7 mouse cellular contexts compared by ENCODE assay signal in genomic region chr2:32288371-32288931, GRCm38 (mm10). TPM values are rescaled to one million over a fixed set of nuclear protein-coding genes. Genes with fewer than 3 reads are reported as not detected.
A peak's percentile ranks its signal among the peaks of the same experiment; 100 is the strongest.
DNase-seq lines count a peak whose midpoint lies in the region; ATAC-seq and TF ChIP-seq lines count a peak whose summit lies in the region.

No protein-coding gene starts in this region.

- peak; percentile 13 for TF ChIP-seq POLR2A in embryonic fibroblast, embryonic 13.5 days (IDR thresholded peaks at IDR 0.05; ENCODE audit: low read depth, low read length)

- H3K9me3 ChIP-seq in intestine, postnatal 0 days (ENCODE audit: control insufficient read depth): no peaks in the 10 kb centered on the region
- H3K9me3 ChIP-seq in midbrain, embryonic 10.5 days (replicated peaks): no peaks in the 10 kb centered on the region

- 0 out of 2 replicates have a peak, but pooled peaks cover 11% of the 10 kb centered on the region for H3K4me1 ChIP-seq in embryonic fibroblast, embryonic 13.5 days (ENCODE audit: control insufficient read depth, insufficient read depth, low read length)
- H3K4me1 ChIP-seq in intestine, postnatal 0 days (replicated peaks; ENCODE audit: control insufficient read depth, insufficient read depth, low read length): no peaks in the 10 kb centered on the region
- peaks cover 23% of the 10 kb centered on the region for H3K4me1 ChIP-seq in midbrain, embryonic 10.5 days

- peak overlapping the region; percentile 72 for H3K4me2 ChIP-seq in intestine, postnatal 0 days (replicated peaks; ENCODE audit: low read depth)

- ATAC-seq in intestine, postnatal 0 days: peak; percentile 53

- peaks cover 20% of the 10 kb centered on the region for H3K36me3 ChIP-seq in intestine, postnatal 0 days (ENCODE audit: control insufficient read depth, insufficient read depth)
- peaks cover 37% of the 10 kb centered on the region for H3K36me3 ChIP-seq in midbrain, embryonic 10.5 days

- TF ChIP-seq CTCF in embryonic fibroblast, embryonic 13.5 days (IDR thresholded peaks at IDR 0.05; ENCODE audit: borderline replicate concordance, insufficient read depth, low read length): no peak
- TF ChIP-seq CTCF in intestine, postnatal 0 days (IDR thresholded peaks at IDR 0.05; ENCODE audit: low read depth): no peak

- DNase-seq in urinary bladder, postnatal 36 days (ENCODE audit: low spot score in 2 of 2): peak; percentile 16 to 26
- no peak for DNase-seq in urinary bladder, postnatal 25 days (ENCODE audit: low spot score)
- no peak for DNase-seq in midbrain, embryonic 10.5 days (ENCODE audit: low spot score)
- no peak for DNase-seq in thymus, postnatal 0 days (ENCODE audit: low spot score)
- DNase-seq in frontal cortex, postnatal 36 days (ENCODE audit: low spot score in 2 of 2): no peak

- no peaks in the 10 kb centered on the region for H3K27me3 ChIP-seq in intestine, postnatal 0 days (replicated peaks; ENCODE audit: control insufficient read depth, insufficient read depth, low read length)
- no peaks in the 10 kb centered on the region for H3K27me3 ChIP-seq in midbrain, embryonic 10.5 days (ENCODE audit: low read depth, poor library complexity, severe bottlenecking)

- WGBS in intestine, postnatal 0 days: under 1% methylated on average over 21 of the region's 29 CpGs
- 3% methylated on average over 29 of the region's 29 CpGs for WGBS in midbrain, embryonic 10.5 days

- H3K9ac ChIP-seq in intestine, postnatal 0 days (ENCODE audit: low read depth, low read length): peak overlapping the region; percentile 76

- H3K4me3 ChIP-seq in embryonic fibroblast, embryonic 13.5 days (ENCODE audit: insufficient read depth, low read length): peak overlapping the region; percentile 89
- H3K4me3 ChIP-seq in intestine, postnatal 0 days (ENCODE audit: low read depth, low read length): peak overlapping the region; percentile 80
- peak overlapping the region; percentile 100 for H3K4me3 ChIP-seq in midbrain, embryonic 10.5 days

- peak overlapping the region; percentile 27; the same call in 1 of the 2 replicates for H3K27ac ChIP-seq in embryonic fibroblast, embryonic 13.5 days (ENCODE audit: insufficient read depth, low read length)
- peak overlapping the region; percentile 61; the same call in 1 of the 2 replicates for H3K27ac ChIP-seq in intestine, postnatal 0 days (ENCODE audit: low read depth, low read length)
- H3K27ac ChIP-seq in midbrain, embryonic 10.5 days (replicated peaks): peak overlapping the region; percentile 95

RNA-seq across cellular contexts. Expression of gene Swi5, which starts 0.6 kb away (rescaled TPM):
- polyA plus RNA-seq in embryonic fibroblast, embryonic 13.5 days (2011; ENCODE audit: insufficient read length, low read depth, missing spikeins): 474 and 541 TPM in 2 replicates
- 255 and 271 TPM in 2 replicates for polyA plus RNA-seq in intestine, postnatal 0 days (2015; fragmentation: Nextera tagmentation; extraction: Ambion mirVana)
- polyA plus RNA-seq in midbrain, embryonic 10.5 days (2016; fragmentation: Nextera tagmentation; extraction: Ambion mirVana): 536 and 538 TPM in 2 replicates
- 429 and 466 TPM in 2 replicates for polyA plus RNA-seq in thymus, postnatal 0 days (2015; fragmentation: Nextera tagmentation; extraction: Ambion mirVana)

RNA-seq across cellular contexts. Expression of gene Golga2, which starts 1.3 kb away (rescaled TPM):
- 73.1 and 78.9 TPM in 2 replicates for polyA plus RNA-seq in embryonic fibroblast, embryonic 13.5 days (2011; ENCODE audit: insufficient read length, low read depth, missing spikeins)
- 15.2 and 18.1 TPM in 2 replicates for polyA plus RNA-seq in intestine, postnatal 0 days (2015; fragmentation: Nextera tagmentation; extraction: Ambion mirVana)
- 16.7 and 21.1 TPM in 2 replicates for polyA plus RNA-seq in midbrain, embryonic 10.5 days (2016; fragmentation: Nextera tagmentation; extraction: Ambion mirVana)
- polyA plus RNA-seq in thymus, postnatal 0 days (2015; fragmentation: Nextera tagmentation; extraction: Ambion mirVana): 11.6 and 15.4 TPM in 2 replicates

RNA-seq across cellular contexts. Expression of gene Uck1, which starts 28.5 kb away (rescaled TPM):
- 20.5 and 22.1 TPM in 2 replicates for polyA plus RNA-seq in embryonic fibroblast, embryonic 13.5 days (2011; ENCODE audit: insufficient read length, low read depth, missing spikeins)
- 74.1 and 80.0 TPM in 2 replicates for polyA plus RNA-seq in intestine, postnatal 0 days (2015; fragmentation: Nextera tagmentation; extraction: Ambion mirVana)
- polyA plus RNA-seq in midbrain, embryonic 10.5 days (2016; fragmentation: Nextera tagmentation; extraction: Ambion mirVana): 91.4 and 91.7 TPM in 2 replicates
- 66.9 and 72.4 TPM in 2 replicates for polyA plus RNA-seq in thymus, postnatal 0 days (2015; fragmentation: Nextera tagmentation; extraction: Ambion mirVana)

RNA-seq across cellular contexts. Expression of gene Pomt1, which starts 52.1 kb away (rescaled TPM):
- polyA plus RNA-seq in embryonic fibroblast, embryonic 13.5 days (2011; ENCODE audit: insufficient read length, low read depth, missing spikeins): 19.3 and 22.8 TPM in 2 replicates
- polyA plus RNA-seq in intestine, postnatal 0 days (2015; fragmentation: Nextera tagmentation; extraction: Ambion mirVana): 9.2 and 10.7 TPM in 2 replicates
- polyA plus RNA-seq in midbrain, embryonic 10.5 days (2016; fragmentation: Nextera tagmentation; extraction: Ambion mirVana): 27.4 and 30.3 TPM in 2 replicates
- 13.2 and 15.6 TPM in 2 replicates for polyA plus RNA-seq in thymus, postnatal 0 days (2015; fragmentation: Nextera tagmentation; extraction: Ambion mirVana)

Comparison
In these comparisons a context has a peak if more than half of its experiments do, and no peak if none do; other contexts are left out.
1. DNase-seq: peak in urinary bladder, postnatal 36 days (2 of 2); none in urinary bladder, postnatal 25 days (single experiment), midbrain, embryonic 10.5 days (single experiment), thymus, postnatal 0 days (single experiment) and frontal cortex, postnatal 36 days (0 of 2).
2. H3K27ac ChIP-seq: peak in every context shown above with its lines; median percentile 95 in midbrain, embryonic 10.5 days; 61 in intestine, postnatal 0 days; 27 in embryonic fibroblast, embryonic 13.5 days.
3. Peak in every context shown above with its lines, with median percentiles within 50 percentile points of each other: H3K4me3 ChIP-seq.